Mouse (Mus musculus) kidney, adult 2 months (tissue): ENCODE data around the gene St8sia1.

Source experiments
- CTCF ChIP-seq: fragments of 200-500 bp; conservative IDR thresholded peaks from 2 replicates; pipeline ENCODE4 v1.5.1; 2011; ENCODE audit warnings: low read depth, mild to moderate bottlenecking, control low read depth, low read length, moderate library complexity, mixed read lengths; ENCODE audit not compliant: insufficient read depth, insufficient read length
- POLR2A ChIP-seq: fragments of 200-500 bp; IDR thresholded peaks from one replicate; pipeline ENCODE4 v1.6.1; 2011; ENCODE audit warnings: low read depth, low read length, control low read depth

- TF ChIP-seq CTCF: no peak
- no peak for TF ChIP-seq POLR2A
Observed at GRCm38 (mm10) chr6:142914676-142915075, 49.6 kb downstream of the St8sia1 start.
